Mouse (Mus musculus): ENCODE results near the gene Casp9. TPM values are rescaled to one million over a fixed set of nuclear protein-coding genes. Genes with fewer than 3 reads are reported as not detected.
A peak's percentile ranks its signal among the peaks of the same experiment; 100 is the strongest.

Casp9 gene
- polyA plus RNA-seq, 1 experiment from 2014 or later = 20.7 TPM

- peak overlapping the region; percentile 85 for H3K27ac ChIP-seq (ENCODE audit: low read length)
- peaks cover 12% of the 10 kb centered on the region for H3K4me1 ChIP-seq (ENCODE audit: control insufficient read depth, insufficient read depth, low read length)
- peak overlapping the region; percentile 96 for H3K4me3 ChIP-seq (ENCODE audit: low read depth, low read length)
- H3K27me3 ChIP-seq (ENCODE audit: control insufficient read depth, insufficient read depth, low read depth, low read length) = no peaks in the 10 kb centered on the region
- peak overlapping the region; percentile 98 for H3K9ac ChIP-seq (ENCODE audit: low read depth, low read length)
- ATAC-seq = no peak
- peak overlapping the region; percentile 95 for H3K4me2 ChIP-seq (ENCODE audit: low read length)
- WGBS = 56% methylated on average over 3 of the region's 3 CpGs
- H3K9me3 ChIP-seq (replicated peaks; ENCODE audit: control insufficient read depth, low read length, poor library complexity, severe bottlenecking) = no peaks in the 10 kb centered on the region
- peaks cover 10% of the 10 kb centered on the region; the same call in 1 of the 2 replicates for H3K36me3 ChIP-seq (ENCODE audit: control insufficient read depth, insufficient read depth, low read length)
Measured at GRCm38 (mm10) chr4:141789564-141790218, 3.7 kb upstream of the Casp9 start.

GRCm38 (mm10) chr4:141790524-141790990 is 2.9 kb upstream of the Casp9 start, which contains the start of gene Dnajc16:
TSS of gene Dnajc16 (minus strand) at chr4:141790931.
- Histone ChIP-seq H3K9ac (ENCODE audit: low read depth, low read length) (peak within 1 kb of the TSS; percentile 98), H3K36me3 (ENCODE audit: control insufficient read depth, insufficient read depth, low read length) (0 out of 2 replicates have a peak, but pooled peaks cover 4% of the 10 kb centered on the region), H3K9me3 (replicated peaks; ENCODE audit: control insufficient read depth, low read length, poor library complexity, severe bottlenecking) (no peaks in the 10 kb centered on the region), H3K4me2 (ENCODE audit: low read length) (peak within 1 kb of the TSS; percentile 95), H3K27ac (ENCODE audit: low read length) (peak within 1 kb of the TSS; percentile 85), H3K27me3 (ENCODE audit: control insufficient read depth, insufficient read depth, low read depth, low read length) (no peaks in the 10 kb centered on the region), H3K4me1 (ENCODE audit: control insufficient read depth, insufficient read depth, low read length) (peaks cover 21% of the 10 kb centered on the region), H3K4me3 (ENCODE audit: low read depth, low read length) (peak within 1 kb of the TSS; percentile 96)
- ATAC-seq = peak; percentile 92
- WGBS = under 1% methylated on average over 42 of the region's 42 CpGs

- Histone ChIP-seq H3K36me3 (ENCODE audit: control insufficient read depth, insufficient read depth, low read length) (0 out of 2 replicates have a peak, but pooled peaks cover 3% of the 10 kb centered on the region), H3K4me2 (ENCODE audit: low read length) (no peak overlapping the region), H3K27ac (ENCODE audit: low read length) (no peak overlapping the region), H3K27me3 (ENCODE audit: control insufficient read depth, insufficient read depth, low read depth, low read length) (no peaks in the 10 kb centered on the region), H3K4me3 (ENCODE audit: low read depth, low read length) (no peak overlapping the region), H3K4me1 (ENCODE audit: control insufficient read depth, insufficient read depth, low read length) (peaks cover 22% of the 10 kb centered on the region), H3K9me3 (replicated peaks; ENCODE audit: control insufficient read depth, low read length, poor library complexity, severe bottlenecking) (no peaks in the 10 kb centered on the region), H3K9ac (ENCODE audit: low read depth, low read length) (no peak overlapping the region)
- 94% methylated on average over 7 of the region's 7 CpGs for WGBS
- no peak for ATAC-seq
Measured at GRCm38 (mm10) chr4:141791486-141791885, 1.9 kb upstream of the Casp9 start.

- Histone ChIP-seq H3K4me1 (ENCODE audit: control insufficient read depth, insufficient read depth, low read length) (peaks cover 22% of the 10 kb centered on the region), H3K4me2 (ENCODE audit: low read length) (no peak overlapping the region), H3K9me3 (replicated peaks; ENCODE audit: control insufficient read depth, low read length, poor library complexity, severe bottlenecking) (no peaks in the 10 kb centered on the region), H3K27me3 (ENCODE audit: control insufficient read depth, insufficient read depth, low read depth, low read length) (no peaks in the 10 kb centered on the region), H3K4me3 (ENCODE audit: low read depth, low read length) (no peak overlapping the region), H3K9ac (ENCODE audit: low read depth, low read length) (no peak overlapping the region), H3K36me3 (ENCODE audit: control insufficient read depth, insufficient read depth, low read length) (0 out of 2 replicates have a peak, but pooled peaks cover 3% of the 10 kb centered on the region), H3K27ac (ENCODE audit: low read length) (no peak overlapping the region)
- 82% methylated on average over 8 of the region's 8 CpGs for WGBS
- no peak for ATAC-seq
Measured at GRCm38 (mm10) chr4:141791951-141792350, 1.5 kb upstream of the Casp9 start.

GRCm38 (mm10) chr4:141792554-141793281 is 694 bp upstream of the Casp9 start:
- 10% methylated on average over 10 of the region's 10 CpGs for WGBS
- Histone ChIP-seq H3K4me1 (ENCODE audit: control insufficient read depth, insufficient read depth, low read length) (peaks cover 22% of the 10 kb centered on the region), H3K36me3 (ENCODE audit: control insufficient read depth, insufficient read depth, low read length) (peaks cover 4% of the 10 kb centered on the region), H3K27ac (ENCODE audit: low read length) (peak overlapping the region; percentile 88), H3K4me3 (ENCODE audit: low read depth, low read length) (peak overlapping the region; percentile 65), H3K9me3 (replicated peaks; ENCODE audit: control insufficient read depth, low read length, poor library complexity, severe bottlenecking) (no peaks in the 10 kb centered on the region), H3K27me3 (ENCODE audit: control insufficient read depth, insufficient read depth, low read depth, low read length) (no peaks in the 10 kb centered on the region), H3K9ac (ENCODE audit: low read depth, low read length) (peak overlapping the region; percentile 46; the same call in 1 of the 2 replicates), H3K4me2 (ENCODE audit: low read length) (peak overlapping the region; percentile 75)
- ATAC-seq = no peak

- H3K9ac ChIP-seq (ENCODE audit: low read depth, low read length) = peak overlapping the region; percentile 79
- ATAC-seq = no peak
- H3K36me3 ChIP-seq (ENCODE audit: control insufficient read depth, insufficient read depth, low read length) = peaks cover 5% of the 10 kb centered on the region
- no peaks in the 10 kb centered on the region for H3K9me3 ChIP-seq (replicated peaks; ENCODE audit: control insufficient read depth, low read length, poor library complexity, severe bottlenecking)
- peak overlapping the region; percentile 75 for H3K4me2 ChIP-seq (ENCODE audit: low read length)
- peaks cover 22% of the 10 kb centered on the region for H3K4me1 ChIP-seq (ENCODE audit: control insufficient read depth, insufficient read depth, low read length)
- WGBS = 10% methylated on average over 5 of the region's 5 CpGs
- H3K27ac ChIP-seq (ENCODE audit: low read length) = peak overlapping the region; percentile 88
- H3K4me3 ChIP-seq (ENCODE audit: low read depth, low read length) = peak overlapping the region; percentile 65
- no peaks in the 10 kb centered on the region for H3K27me3 ChIP-seq (ENCODE audit: control insufficient read depth, insufficient read depth, low read depth, low read length)
Measured at GRCm38 (mm10) chr4:141794152-141794535, 732 bp downstream of the Casp9 start.

- 94% methylated on average over 7 of the region's 7 CpGs for WGBS
- Histone ChIP-seq H3K4me2 (ENCODE audit: low read length) (no peak overlapping the region), H3K9ac (ENCODE audit: low read depth, low read length) (0 out of 2 replicates have a peak overlapping the region, but pooled peaks have one; percentile 30), H3K27me3 (ENCODE audit: control insufficient read depth, insufficient read depth, low read depth, low read length) (no peaks in the 10 kb centered on the region), H3K27ac (ENCODE audit: low read length) (no peak overlapping the region), H3K36me3 (ENCODE audit: control insufficient read depth, insufficient read depth, low read length) (peaks cover 5% of the 10 kb centered on the region), H3K4me1 (ENCODE audit: control insufficient read depth, insufficient read depth, low read length) (peaks cover 16% of the 10 kb centered on the region), H3K4me3 (ENCODE audit: low read depth, low read length) (no peak overlapping the region), H3K9me3 (replicated peaks; ENCODE audit: control insufficient read depth, low read length, poor library complexity, severe bottlenecking) (no peaks in the 10 kb centered on the region)
- no peak for ATAC-seq
Measured at GRCm38 (mm10) chr4:141796356-141796755, 2.9 kb downstream of the Casp9 start.

GRCm38 (mm10) chr4:141796954-141797353 is 3.5 kb downstream of the Casp9 start:
- no peak for ATAC-seq
- Histone ChIP-seq H3K27ac (ENCODE audit: low read length) (no peak overlapping the region), H3K4me3 (ENCODE audit: low read depth, low read length) (no peak overlapping the region), H3K9ac (ENCODE audit: low read depth, low read length) (no peak overlapping the region), H3K27me3 (ENCODE audit: control insufficient read depth, insufficient read depth, low read depth, low read length) (no peaks in the 10 kb centered on the region), H3K36me3 (ENCODE audit: control insufficient read depth, insufficient read depth, low read length) (peaks cover 5% of the 10 kb centered on the region), H3K9me3 (replicated peaks; ENCODE audit: control insufficient read depth, low read length, poor library complexity, severe bottlenecking) (no peaks in the 10 kb centered on the region), H3K4me2 (ENCODE audit: low read length) (no peak overlapping the region), H3K4me1 (ENCODE audit: control insufficient read depth, insufficient read depth, low read length) (peaks cover 16% of the 10 kb centered on the region)
- whole genome bisulfite sequencing = 90% methylated on average over 4 of the region's 4 CpGs

GRCm38 (mm10) chr4:141797545-141797944 is 4.1 kb downstream of the Casp9 start:
- no peak overlapping the region for H3K27ac ChIP-seq (ENCODE audit: low read length)
- H3K9me3 ChIP-seq (replicated peaks; ENCODE audit: control insufficient read depth, low read length, poor library complexity, severe bottlenecking) = no peaks in the 10 kb centered on the region
- peaks cover 5% of the 10 kb centered on the region for H3K36me3 ChIP-seq (ENCODE audit: control insufficient read depth, insufficient read depth, low read length)
- H3K4me2 ChIP-seq (ENCODE audit: low read length) = no peak overlapping the region
- no peak for ATAC-seq
- H3K27me3 ChIP-seq (ENCODE audit: control insufficient read depth, insufficient read depth, low read depth, low read length) = no peaks in the 10 kb centered on the region
- H3K4me1 ChIP-seq (ENCODE audit: control insufficient read depth, insufficient read depth, low read length) = peaks cover 16% of the 10 kb centered on the region
- H3K9ac ChIP-seq (ENCODE audit: low read depth, low read length) = no peak overlapping the region
- no peak overlapping the region for H3K4me3 ChIP-seq (ENCODE audit: low read depth, low read length)
- 94% methylated on average over 5 of the region's 5 CpGs for WGBS

All from midbrain, embryonic 16.5 days (tissue).